ENCODE assay signal across 11 mouse cellular contexts in the genomic region with DNA sequence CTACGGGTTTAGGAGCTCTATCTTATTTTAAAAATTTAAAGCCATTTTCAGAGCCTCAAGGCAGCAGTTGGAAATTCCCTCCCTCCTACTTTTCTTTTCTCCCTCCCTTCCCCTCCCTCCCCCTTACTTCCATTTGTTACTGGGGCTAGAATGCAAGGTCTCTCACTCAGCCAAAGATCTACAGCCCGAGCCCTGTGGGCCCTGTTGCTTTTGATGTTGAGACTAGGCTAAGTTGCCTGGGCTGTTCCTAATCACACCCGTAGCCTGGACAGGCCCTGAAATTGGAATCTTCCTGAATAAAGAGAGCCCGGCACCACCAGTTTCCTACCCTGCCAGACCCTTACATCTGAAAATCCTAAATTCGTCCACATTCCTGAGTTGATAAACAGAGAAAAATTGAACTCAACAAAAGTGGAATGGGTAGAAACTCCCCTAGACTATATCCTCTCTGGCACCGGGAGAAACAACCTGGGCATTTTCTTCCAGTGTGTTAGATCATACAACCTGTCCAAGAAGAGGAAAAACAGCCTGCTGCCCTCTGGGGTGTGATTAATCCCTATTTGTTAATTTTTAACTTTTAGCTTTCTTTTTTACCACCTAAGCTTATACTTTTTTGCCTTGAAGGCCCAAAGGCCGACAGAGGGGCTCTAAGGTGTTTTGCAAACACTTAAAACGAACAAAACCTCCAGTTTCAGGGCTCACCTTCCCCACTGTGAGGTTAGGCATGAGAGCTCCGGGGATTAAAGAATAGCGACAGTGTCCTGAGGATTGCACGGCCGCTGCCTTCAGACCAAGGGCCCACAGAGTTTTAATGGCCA.
A peak's percentile ranks its signal among the peaks of the same experiment; 100 is the strongest.
DNase-seq lines count a peak whose midpoint lies in the region; ATAC-seq lines count a peak whose summit lies in the region.
"Had no signal": no experiment of that assay in that cellular context is flagged by ENCODE, and none has a peak within 500 bp of the region (broad histone marks: within the 10 kb centered on the region; RNA-seq: fewer than 3 reads in every experiment).

No protein-coding gene starts in this region.

- H3K4me1 ChIP-seq in neural tube, embryonic 15.5 days, result no peaks in the 10 kb centered on the region
- H3K4me1 ChIP-seq in limb, embryonic 15.5 days, result peaks cover 24% of the 10 kb centered on the region
- H3K4me1 ChIP-seq: forebrain, embryonic 15.5 days; hindbrain, embryonic 15.5 days had no signal

- WGBS in neural tube, embryonic 15.5 days, result 30% methylated on average over 12 of the region's 12 CpGs
- 21% methylated on average over 12 of the region's 12 CpGs for WGBS in limb, embryonic 15.5 days

- intact Hi-C loops in left cerebral cortex, postnatal 10 days (cut with DNase I), result no loop called here
- intact Hi-C loops in heart, postnatal 36 days (cut with DNase I), result no loop called here

- no peak for ATAC-seq in neural tube, embryonic 15.5 days (ENCODE audit: low FRiP score)
- ATAC-seq in limb, embryonic 15.5 days (ENCODE audit: insufficient number of reproducible peaks, low FRiP score, low TSS enrichment, low read depth), result no peak
- ATAC-seq: forebrain, embryonic 15.5 days had no signal

- DNase-seq in neural tube, embryonic 10.5 days (ENCODE audit: extremely low spot score, low spot score), result peak; percentile 44
- peak; percentile 54 to 73 for DNase-seq in kidney, adult 8-10 months
- no peak for DNase-seq in left cerebral cortex, postnatal 10 days (ENCODE audit: extremely low spot score in 1 of 2, low spot score in 2 of 2)
- no peak for DNase-seq in spleen, adult 18-20 months
- DNase-seq in heart, postnatal 36 days, result no peak
- DNase-seq: heart, adult 2 months had no signal

- no peak overlapping the region for H3K27ac ChIP-seq in neural tube, embryonic 15.5 days (replicated peaks)
- H3K27ac ChIP-seq in limb, embryonic 15.5 days, result peak overlapping the region; percentile 79
- H3K27ac ChIP-seq: forebrain, embryonic 15.5 days; heart, adult 2 months; hindbrain, embryonic 15.5 days; neural tube, embryonic 12.5 days had no signal

- H3K9ac ChIP-seq in neural tube, embryonic 15.5 days (replicated peaks), result no peak overlapping the region
- no peak overlapping the region for H3K9ac ChIP-seq in limb, embryonic 15.5 days
- H3K9ac ChIP-seq: forebrain, embryonic 15.5 days; hindbrain, embryonic 15.5 days; neural tube, embryonic 12.5 days had no signal

- no peak overlapping the region for H3K4me3 ChIP-seq in neural tube, embryonic 15.5 days (replicated peaks)
- no peak overlapping the region for H3K4me3 ChIP-seq in limb, embryonic 15.5 days
- H3K4me3 ChIP-seq: forebrain, embryonic 15.5 days; heart, adult 2 months; hindbrain, embryonic 15.5 days; neural tube, embryonic 12.5 days had no signal

- H3K27me3 ChIP-seq in neural tube, embryonic 15.5 days (replicated peaks), result no peaks in the 10 kb centered on the region
- H3K27me3 ChIP-seq in limb, embryonic 15.5 days, result no peaks in the 10 kb centered on the region
- H3K27me3 ChIP-seq: forebrain, embryonic 15.5 days; hindbrain, embryonic 15.5 days; neural tube, embryonic 12.5 days had no signal

- H3K9me3 ChIP-seq in neural tube, embryonic 15.5 days (replicated peaks), result peaks cover 27% of the 10 kb centered on the region
- no peaks in the 10 kb centered on the region for H3K9me3 ChIP-seq in limb, embryonic 15.5 days
- H3K9me3 ChIP-seq: forebrain, embryonic 15.5 days had no signal

- no peak overlapping the region for H3K4me2 ChIP-seq in neural tube, embryonic 15.5 days
- no peak overlapping the region for H3K4me2 ChIP-seq in limb, embryonic 15.5 days
- H3K4me2 ChIP-seq: forebrain, embryonic 15.5 days; hindbrain, embryonic 15.5 days; neural tube, embryonic 12.5 days had no signal

- no peaks in the 10 kb centered on the region for H3K36me3 ChIP-seq in neural tube, embryonic 15.5 days
- no peaks in the 10 kb centered on the region for H3K36me3 ChIP-seq in limb, embryonic 15.5 days
- H3K36me3 ChIP-seq: forebrain, embryonic 15.5 days; hindbrain, embryonic 15.5 days; neural tube, embryonic 12.5 days had no signal

Comparison
In these comparisons a context has a peak if more than half of its experiments do, and no peak if none do; other contexts are left out.
1. DNase-seq: peak in neural tube, embryonic 10.5 days (single experiment) and kidney, adult 8-10 months (2 of 2); none in left cerebral cortex, postnatal 10 days (0 of 2), spleen, adult 18-20 months (0 of 2) and heart, postnatal 36 days (0 of 2).